Mouse (Mus musculus) testis, adult 2 months (tissue): ENCODE results near the gene Gpr153.

Source experiments
- CTCF ChIP-seq: fragments of 200-500 bp; IDR thresholded peaks from 2 replicates; pipeline ENCODE4 v1.5.1; 2012; ENCODE audit warnings: low read depth, mild to moderate bottlenecking, inconsistent platforms, low read length, moderate library complexity; ENCODE audit not compliant: control insufficient read depth, insufficient read depth, insufficient replicate concordance
- POLR2A ChIP-seq: fragments of 200-500 bp; IDR thresholded peaks from 2 replicates; pipeline ENCODE4 v1.6.1; 2012; ENCODE audit warnings: low read depth, mild to moderate bottlenecking, inconsistent platforms, low read length, moderate library complexity; ENCODE audit not compliant: control insufficient read depth

- no peak for TF ChIP-seq CTCF
- TF ChIP-seq POLR2A: no peak
These were observed 4.1 kb upstream of the Gpr153 start for GRCm38 (mm10) chr4:152269967-152270366.
